Mouse (Mus musculus) left cerebral cortex, postnatal 25 days (tissue): ENCODE data around the gene Spaca4. TPM values are rescaled to one million over a fixed set of nuclear protein-coding genes. Genes with fewer than 3 reads are reported as not detected.

Experiments used
- DNase-seq, 2 experiments: peaks; one replicate each; pipeline ENCODE4 v3.0.0; 2022; ENCODE audit warnings: low spot score in 2 of 2, mixed read lengths in 1 of 2
- intact Hi-C: fragments of 180-260 bp; cut with DNase I; formaldehyde crosslinking; loops from one replicate; pipeline ENCODE4 v1.15.1; 2025
- total RNA-seq, 2 experiments: library from RNA; stranded (reverse); gene quantifications; 2 replicates each; pipeline ENCODE4 v1.2.3; 2021

Spaca4 gene
- total RNA-seq, 2 experiments from 2014 or later: not detected

DNA sequence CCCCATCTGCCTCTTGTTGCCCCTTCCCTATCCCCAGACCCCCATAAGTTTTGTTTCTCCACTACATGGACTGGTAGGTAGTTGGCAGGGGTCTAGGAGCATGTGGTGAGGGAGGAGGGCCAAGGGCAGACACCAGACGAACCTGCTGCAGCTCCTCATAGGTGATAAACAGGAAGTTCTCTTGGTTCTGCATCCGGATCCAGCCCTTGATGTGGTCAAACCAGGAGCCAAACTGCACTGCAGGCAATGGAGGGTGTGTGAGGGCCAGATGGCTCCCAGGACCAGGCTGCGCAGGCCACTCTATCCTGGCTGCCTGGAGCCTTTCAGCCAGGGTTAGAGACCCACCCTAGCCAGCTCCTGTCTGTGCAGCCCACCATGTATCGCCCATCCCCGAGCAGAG, 7.9 kb upstream of the Spaca4 start:
- intact Hi-C loops: no loop called here

DNA sequence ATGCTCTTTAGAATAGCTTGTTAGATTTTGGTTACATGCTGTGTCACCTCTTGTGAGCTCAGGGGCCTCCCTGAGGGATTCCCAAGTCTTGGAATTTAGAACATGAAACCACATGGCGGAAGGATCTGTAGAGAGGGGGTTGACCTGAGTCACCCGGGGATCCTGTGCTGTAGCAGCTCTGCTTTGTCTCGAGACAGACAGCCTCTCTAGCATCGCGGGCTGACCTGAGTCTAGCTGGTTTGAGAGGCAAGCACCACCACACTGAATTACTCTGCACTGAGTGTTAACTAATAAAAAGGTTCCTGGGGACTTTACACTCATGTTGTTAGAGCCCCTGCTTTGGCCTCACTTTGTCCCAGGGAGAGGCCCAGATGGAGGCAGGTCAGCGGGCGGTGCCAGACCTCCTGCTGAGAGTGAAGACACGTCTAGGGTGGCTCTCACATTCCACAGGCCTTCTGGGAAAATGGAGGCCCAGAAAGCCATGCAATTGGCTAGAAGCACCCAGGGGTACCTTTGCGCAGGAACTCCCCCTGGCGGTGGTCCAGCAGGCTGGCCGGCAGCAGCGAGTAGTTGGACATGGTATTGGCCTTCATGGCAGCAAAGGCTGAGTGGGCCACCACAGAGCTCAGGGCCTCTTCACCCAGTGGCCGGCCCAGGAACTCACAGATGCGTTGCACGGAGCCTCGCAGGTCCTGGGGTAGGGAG, 5.3 kb upstream of the Spaca4 start:
- DNase-seq: no peak
- intact Hi-C loops: no loop called here

More for the DNA sequence above, 7.9 kb upstream of the Spaca4 start:
- no peak for DNase-seq

DNA sequence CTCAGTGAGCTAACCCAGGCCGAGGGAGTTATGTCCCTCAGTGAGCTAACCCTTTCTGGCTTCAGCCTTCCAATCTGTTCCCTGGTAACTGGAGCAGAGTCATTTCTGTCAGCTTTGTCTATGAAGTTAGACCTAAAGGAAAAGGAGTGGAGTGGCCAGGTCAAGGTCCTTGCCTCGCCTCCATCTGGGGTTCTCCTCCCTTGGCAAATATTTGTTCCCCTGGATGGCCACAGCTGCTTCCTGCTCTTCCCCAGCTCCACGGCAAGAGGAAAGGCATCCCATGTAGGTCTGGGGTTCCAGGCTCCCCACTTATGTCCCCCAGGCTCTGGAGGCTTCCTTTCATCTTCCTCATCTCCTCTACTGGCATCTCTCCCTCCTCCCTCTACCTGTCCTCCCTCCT, 2.0 kb upstream of the Spaca4 start:
- DNase-seq: no peak
- intact Hi-C loops: no loop called here

DNA sequence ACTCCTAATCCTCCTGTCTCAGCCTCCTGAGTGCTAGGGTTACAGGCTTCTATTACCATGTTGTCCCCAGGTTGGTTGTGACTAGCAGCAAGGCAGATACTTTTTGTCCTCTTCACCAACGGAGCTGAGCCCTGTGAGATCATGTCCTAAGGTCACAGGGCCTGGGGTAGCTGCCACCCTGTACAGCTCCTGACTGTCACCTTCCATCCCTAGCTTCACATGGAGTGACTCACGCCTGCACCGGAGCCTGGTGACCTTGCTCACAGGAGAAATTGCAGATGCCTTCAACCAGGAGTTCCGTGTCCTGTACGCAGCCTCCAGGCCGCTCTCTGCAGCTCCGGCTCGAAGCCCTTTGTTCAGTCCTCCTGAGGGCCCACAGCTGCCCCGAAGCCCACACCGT, 806 bp upstream of the Spaca4 start:
- intact Hi-C loops: no loop called here
- DNase-seq: no peak

DNA sequence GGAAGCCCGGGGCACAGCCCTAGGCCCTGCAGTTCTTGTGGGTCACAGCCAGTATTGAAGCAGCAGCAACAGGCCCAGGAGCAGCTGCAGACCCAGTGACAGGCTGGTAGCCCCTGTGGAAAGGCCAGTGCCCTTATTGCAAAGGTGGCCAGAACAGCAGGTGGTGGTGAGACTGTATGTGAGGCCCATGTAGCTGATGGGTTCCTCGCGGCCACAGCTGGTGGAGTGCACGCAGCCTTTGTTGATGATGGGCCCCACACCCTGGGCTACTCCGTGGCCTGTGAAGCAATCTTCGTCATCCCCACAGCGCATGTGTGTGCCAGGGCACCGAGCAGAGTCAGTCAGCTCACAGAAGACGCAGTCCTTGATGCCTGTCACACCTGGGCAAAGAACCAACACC, 462 bp downstream of the Spaca4 start:
- no peak for DNase-seq
- intact Hi-C loops: no loop called here

DNA sequence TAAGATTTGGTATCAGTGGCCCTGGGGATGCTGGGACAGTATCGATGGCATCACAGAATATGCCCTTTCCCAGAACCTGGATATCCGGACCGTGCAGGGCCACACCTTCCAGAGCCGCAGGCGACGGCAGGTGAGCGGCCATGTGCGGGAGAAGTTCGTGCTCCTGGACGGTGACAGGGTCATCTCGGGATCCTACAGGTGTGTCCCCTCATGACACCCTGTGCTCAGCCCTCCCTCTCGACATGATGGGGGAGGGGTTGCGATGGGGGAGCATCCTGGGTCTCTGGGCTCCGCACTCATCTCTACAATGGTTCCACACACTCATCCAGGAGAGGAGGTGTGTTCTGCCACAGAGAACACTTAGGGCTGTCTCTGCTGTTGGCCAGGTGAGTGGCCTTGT, 1.8 kb downstream of the Spaca4 start:
- intact Hi-C loops: no loop called here
- DNase-seq: no peak

DNA sequence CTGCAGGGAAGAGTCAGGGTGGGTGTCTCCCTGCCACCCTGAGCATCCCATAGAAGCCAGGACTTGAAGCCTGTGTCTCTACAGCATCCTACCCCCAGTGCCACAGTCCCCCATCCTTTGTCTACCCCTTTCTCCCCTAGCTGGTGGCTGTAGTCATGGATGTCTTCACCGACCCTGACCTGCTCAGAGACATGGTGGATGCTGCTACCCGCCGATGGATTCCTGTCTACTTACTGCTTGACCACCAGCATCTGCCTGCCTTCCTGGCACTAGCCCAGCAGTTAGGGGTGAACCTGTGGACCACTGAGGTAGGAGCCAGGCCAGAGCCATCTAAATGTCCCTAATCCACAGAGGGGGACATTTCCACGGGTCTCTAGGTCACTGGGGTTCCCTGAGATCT, 2.3 kb downstream of the Spaca4 start:
- DNase-seq: no peak
- intact Hi-C loops: no loop called here

DNA sequence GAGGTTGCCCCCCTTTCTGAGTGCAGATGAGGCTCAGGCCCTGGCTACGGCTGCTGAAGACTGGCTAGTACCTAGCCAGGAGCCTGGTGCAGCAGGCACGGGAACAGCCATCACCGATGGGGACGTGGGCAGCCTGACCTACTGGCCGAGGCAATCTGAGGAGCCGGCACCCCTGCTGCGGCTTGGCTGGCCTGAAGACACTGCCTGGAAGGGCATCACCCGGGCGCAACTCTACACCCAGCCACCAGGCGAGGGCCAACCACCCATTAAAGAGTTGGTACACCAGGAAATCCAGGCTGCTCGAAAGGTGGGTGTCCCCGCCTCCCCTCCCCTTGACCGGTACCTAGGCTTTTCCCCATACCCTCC, 3.3 kb downstream of the Spaca4 start:
- intact Hi-C loops: no loop called here
- no peak for DNase-seq

DNA sequence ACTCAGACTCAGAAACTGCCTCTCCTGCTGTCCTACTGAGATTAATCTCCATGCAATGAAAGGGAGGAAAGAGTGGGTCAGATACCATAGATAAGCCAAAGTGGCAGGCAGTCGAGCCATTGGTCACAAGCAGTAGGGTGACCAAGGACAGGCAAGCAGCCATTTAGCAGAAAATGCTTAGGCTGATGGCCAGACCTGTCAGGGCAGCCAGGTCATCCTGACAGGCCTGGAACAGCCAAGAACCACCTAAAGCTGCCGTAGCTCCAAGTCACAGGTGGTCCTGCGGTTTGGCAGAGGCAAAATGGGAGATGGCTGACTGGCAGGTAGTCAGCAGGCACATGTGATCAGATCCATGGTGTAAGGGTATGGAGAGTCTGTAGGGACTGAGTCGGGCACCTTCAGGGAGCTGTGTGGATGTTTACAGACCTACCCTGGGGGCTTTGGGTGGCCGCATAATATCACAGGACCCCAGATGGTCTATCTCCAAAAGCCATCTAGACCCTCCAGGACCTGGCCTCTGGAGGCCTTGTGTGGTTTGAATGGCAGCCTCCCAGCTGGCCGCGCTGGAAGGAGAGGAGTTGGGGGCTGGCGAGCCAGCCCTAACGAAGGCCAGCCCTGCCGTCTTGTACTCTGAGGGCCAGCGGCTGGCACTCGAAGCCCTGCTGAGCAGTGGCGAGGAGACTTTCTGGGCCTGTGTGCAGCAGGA, 3.8 kb downstream of the Spaca4 start:
- intact Hi-C loops: no loop called here
- DNase-seq: no peak

DNA sequence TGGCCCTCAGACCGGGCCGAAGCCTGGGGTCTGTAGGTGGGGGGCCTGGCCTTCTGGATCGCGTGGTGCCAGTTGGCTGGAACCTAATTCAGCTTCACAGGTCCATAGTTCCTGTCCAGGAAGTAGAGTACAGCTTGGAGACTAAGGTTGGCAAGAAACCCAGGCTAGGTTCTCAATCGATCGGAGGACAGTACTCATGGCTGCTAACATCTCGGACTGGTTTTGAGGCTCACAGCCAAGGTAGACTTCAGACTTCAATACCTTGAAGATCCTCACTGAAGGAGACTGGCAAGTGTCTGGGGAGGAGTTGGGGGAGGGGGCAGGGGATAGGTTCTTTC, 4.4 kb downstream of the Spaca4 start:
- intact Hi-C loops: no loop called here
- DNase-seq: no peak

DNA sequence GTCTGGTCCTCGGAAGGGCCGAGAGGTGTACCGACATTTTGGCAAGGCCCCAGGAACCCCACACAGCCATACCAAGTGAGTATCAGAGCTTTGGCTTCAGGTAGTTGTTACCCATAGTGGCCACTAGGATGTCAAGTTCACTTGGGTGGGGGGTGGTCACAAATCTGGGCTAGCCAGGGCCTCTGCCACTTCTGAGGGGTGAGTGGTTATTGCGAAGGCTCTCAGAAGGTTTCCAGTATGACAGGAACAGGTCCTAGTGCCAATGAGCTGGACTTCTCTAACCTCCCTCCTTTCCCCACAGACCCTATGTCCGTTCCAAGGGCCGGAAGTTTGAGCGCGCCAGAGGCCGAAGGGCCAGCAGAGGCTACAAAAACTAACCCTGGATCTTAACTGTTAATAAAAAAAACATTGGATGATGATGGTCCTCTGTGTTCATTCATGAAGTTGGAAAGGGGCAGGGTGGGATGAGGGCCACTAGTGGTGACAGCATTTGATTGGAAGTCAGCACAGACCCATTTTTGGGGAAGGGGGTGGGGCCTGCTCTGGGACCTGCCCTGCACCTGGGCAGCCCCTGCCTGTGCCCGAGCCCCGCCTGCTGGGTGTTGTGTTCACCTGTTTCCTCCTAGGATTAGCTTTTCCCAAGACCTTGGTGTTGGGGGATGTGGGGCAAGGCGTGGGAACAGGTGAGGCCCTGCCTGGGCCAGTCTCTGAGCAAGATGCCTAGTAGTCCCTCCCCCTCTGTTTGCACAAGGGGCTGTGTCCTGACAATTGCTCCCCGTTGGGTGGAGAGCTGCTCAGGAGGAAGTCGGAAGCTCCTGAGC, 5.0 kb downstream of the Spaca4 start, which contains the start of gene Fam83e:
Gene Fam83e, plus strand, starts transcription at position 800 of the 821 bp plus-strand sequence.
- intact Hi-C loops: no loop called here

DNA sequence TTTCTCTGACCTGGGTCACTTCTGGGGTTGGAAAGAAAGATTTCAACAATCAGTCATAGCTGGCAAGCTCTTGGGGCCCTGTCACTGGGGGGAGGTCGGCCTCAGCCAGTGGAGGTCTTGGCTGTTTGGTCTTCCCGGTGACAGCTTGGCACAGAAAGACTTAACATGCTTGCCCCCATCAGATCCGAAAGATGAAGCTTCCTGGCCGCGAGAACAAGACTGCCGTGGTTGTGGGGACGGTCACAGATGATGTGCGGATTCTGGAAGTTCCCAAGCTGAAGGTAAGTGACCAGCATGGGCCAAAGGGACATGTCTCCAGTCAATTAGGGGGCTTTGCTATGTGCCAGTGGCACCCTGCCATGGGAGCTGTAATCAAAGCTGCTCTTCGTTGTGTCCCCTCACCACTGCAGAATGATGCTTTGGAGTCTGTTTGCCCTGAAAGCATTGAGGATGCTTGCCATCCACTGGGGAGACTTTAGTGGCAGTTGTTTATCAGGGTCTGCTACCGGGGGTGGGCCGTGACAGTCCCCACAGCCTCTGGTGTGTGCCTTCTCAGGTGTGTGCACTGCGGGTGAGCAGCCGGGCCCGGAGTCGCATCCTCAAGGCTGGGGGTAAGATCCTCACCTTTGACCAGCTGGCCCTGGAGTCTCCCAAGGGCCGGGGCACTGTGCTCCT, 5.7 kb downstream of the Spaca4 start:
- DNase-seq: no peak
- intact Hi-C loops: loop anchor here (5.0 kb wide), 1 partner anchor 82 kb away; no protein-coding TSS in a partner anchor

More for the DNA sequence above, 5.0 kb downstream of the Spaca4 start, which contains the start of gene Fam83e:
- DNase-seq: no peak

DNA sequence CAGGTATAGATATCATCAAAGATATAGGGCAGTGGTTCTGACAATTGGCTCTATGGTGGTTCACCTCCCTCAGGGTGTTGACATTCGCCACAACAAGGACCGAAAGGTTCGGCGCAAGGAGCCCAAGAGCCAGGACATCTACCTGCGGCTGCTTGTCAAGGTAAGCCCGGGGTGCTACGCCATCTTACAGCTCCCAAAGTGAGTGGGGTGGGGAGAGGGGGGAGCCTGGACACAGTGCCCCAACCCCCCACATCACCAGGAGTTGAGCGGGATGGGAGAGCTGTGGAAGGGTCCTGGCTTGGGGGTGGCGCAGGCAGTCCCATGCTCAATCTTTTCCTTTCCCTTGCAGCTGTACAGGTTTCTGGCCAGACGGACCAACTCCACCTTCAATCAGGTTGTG, 6.4 kb downstream of the Spaca4 start:
- no peak for DNase-seq
- intact Hi-C loops: loop anchor here (5.0 kb wide), 1 partner anchor 83 kb away; no protein-coding TSS in a partner anchor

DNA sequence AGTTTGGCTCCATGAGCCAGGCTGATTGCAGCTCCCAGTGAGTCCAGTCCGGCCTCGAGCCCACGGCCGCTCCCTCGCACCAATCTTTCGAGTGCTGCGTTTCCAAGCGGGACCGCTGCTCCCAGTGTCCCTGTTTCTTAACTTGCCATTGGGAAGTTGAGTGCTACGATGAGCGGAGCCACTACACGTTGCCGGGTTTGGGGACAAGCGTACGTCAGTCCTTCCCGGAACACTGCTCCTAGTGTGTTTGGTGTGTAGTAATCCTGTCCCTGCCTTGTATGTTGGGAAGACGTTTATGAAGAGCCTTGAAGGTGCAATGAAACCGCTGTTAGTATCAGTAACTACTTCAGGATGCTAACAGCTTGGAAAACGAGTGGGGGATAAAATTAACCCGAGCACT, 7.3 kb downstream of the Spaca4 start:
- no peak for DNase-seq
- intact Hi-C loops: loop anchor here (5.0 kb wide), 1 partner anchor 84 kb away; no protein-coding TSS in a partner anchor

DNA sequence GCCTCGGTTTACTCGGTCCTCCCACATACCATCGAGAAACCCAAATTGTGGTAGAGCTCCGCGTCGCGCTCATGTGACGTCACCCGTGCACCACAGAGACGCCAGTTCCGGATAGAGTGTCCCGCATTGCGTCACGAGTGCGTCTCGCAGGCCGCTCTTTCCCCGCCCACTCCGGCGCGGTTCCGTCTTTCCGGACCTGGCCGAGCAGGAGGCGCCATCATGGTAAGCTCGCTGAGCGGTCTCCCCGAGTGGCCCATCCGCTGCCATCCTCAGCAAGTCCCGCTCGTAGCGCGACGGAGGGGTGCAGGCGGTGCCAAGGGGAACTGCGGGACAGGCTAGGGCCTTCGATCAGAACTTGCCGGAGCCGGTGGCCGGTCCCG, 7.7 kb downstream of the Spaca4 start, which contains the start of gene Sphk2:
Gene Sphk2, minus strand, starts transcription at position 85 of the 380 bp plus-strand sequence.
- intact Hi-C loops: loop anchor here (5.0 kb wide), 1 partner anchor 84 kb away; no protein-coding TSS in a partner anchor
- DNase-seq: peak; percentile 99

DNA sequence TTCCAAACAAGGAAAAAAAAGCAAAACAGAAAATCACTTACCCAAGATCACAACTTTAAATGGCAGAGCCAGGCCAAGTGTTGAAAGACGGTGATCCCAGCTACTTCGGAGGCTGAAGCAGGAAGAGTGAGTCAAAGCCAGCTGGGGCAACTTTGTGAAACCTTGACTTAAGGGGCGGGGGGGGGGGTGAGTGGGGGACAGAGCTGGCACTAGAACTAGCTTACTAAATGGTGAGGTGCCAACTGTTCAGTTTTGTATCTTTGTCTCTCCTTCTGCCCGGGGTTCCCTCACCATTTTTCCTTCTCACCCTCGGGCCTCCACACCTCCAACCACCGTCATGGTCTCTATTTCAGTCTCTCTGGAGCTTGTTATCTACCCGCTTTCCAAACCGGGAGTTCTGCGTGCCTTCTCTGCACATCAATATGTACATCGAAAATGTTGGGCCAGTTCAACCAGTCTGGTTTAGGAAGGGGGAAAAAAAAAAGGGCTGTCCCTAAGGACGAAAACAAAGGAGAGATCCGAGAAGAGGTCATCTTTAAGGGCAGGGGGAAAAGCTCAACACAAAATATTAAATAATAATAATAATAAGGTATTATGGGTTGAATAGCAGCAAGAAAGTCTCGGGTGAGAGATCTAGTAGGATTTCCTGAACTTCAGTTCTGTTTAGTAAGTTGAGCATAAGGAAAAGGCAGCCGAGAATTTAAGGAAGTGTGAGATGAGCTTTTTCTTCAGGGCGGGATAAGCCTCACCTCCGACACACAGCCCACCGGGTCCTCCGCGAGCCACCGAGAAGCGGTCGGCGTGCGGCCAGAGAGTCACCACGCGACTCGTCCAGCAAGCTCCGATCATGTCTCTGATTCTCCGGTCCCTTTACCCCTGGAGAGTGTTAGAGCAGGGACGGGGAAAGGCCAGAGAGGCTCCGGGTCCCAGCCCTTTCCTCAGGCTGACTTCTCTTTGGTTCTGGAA, 8.4 kb downstream of the Spaca4 start:
- intact Hi-C loops: loop anchor here (5.0 kb wide), 1 partner anchor 85 kb away; no protein-coding TSS in a partner anchor
- DNase-seq: no peak

DNA sequence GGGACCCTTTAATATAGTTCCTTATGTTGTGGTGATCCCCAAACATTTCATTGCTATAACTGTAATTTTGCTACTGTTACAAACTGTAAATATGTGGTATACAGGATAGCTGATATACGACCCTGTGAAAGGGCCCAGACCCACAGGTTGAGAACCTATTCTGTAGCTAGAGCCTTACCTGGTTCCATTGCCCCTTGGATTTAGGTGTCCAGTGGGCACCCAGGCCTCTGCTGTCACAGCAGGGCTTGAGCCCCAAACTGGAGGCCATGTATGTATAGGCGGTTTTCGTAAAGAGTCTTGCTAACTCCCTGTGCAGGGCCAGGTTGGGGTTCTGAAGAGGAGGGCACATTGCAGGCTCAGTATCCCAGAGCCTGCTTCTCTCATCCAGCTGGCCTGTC, 9.2 kb downstream of the Spaca4 start:
- no peak for DNase-seq
- intact Hi-C loops: loop anchor here (5.0 kb wide), 1 partner anchor 86 kb away; no protein-coding TSS in a partner anchor

DNA sequence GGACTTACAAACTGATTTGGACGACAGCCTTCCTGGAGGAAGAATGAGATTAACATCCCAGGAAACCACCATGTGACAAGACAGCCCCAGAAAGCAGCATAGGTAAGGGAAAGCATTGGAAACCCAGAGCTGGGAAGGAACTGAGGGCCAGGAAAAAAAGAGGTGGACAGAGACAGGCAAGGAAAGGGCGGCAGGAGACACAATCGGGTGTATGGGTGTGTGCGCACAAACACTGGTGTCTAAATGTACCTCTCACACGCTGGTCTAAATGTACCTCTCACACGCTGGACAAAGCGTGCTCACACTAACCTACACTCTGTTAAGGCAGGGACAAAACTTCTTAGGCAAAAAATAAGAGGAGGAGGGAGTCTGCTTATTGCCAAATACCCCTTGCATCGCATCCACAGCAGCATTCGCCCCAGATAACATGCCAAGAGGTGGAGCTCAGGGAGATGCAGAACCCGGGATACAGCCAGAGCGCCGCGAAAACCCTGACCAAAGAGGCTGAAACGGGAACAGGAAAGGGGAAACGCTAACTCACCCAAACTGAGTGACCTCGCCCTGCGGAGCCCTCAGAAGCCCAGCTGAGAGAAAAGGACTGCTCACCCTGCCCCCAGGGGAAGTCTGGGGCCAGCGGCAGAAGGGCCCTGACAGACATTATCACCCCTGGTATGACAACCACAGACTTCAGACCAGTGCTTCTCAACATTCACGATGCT, 9.7 kb downstream of the Spaca4 start:
- intact Hi-C loops: loop anchor here (5.0 kb wide), 1 partner anchor 86 kb away; no protein-coding TSS in a partner anchor
- DNase-seq: no peak
